Mouse (Mus musculus) lung, postnatal 0 days (tissue): ENCODE results near the gene Surf6.

Source experiments
- CTCF ChIP-seq: IDR thresholded peaks from 2 replicates; pipeline ENCODE4 v1.5.1; 2016; ENCODE audit warnings: antibody characterized with exemption, mild to moderate bottlenecking
- EP300 ChIP-seq: IDR thresholded peaks from 2 replicates; pipeline ENCODE4 v1.6.1; 2016; ENCODE audit warnings: antibody characterized with exemption, mild to moderate bottlenecking, control low read depth

- TF ChIP-seq EP300, result no peak
- TF ChIP-seq CTCF, result no peak
Measured at GRCm38 (mm10) chr2:26901834-26902400, 762 bp downstream of the Surf6 start.
